Mouse (Mus musculus): ENCODE data around the gene Cadm1. TPM values are rescaled to one million over a fixed set of nuclear protein-coding genes. Genes with fewer than 3 reads are reported as not detected.

Cadm1 gene
- polyA plus RNA-seq, 1 experiment from 2014 or later = 206 TPM

DNA sequence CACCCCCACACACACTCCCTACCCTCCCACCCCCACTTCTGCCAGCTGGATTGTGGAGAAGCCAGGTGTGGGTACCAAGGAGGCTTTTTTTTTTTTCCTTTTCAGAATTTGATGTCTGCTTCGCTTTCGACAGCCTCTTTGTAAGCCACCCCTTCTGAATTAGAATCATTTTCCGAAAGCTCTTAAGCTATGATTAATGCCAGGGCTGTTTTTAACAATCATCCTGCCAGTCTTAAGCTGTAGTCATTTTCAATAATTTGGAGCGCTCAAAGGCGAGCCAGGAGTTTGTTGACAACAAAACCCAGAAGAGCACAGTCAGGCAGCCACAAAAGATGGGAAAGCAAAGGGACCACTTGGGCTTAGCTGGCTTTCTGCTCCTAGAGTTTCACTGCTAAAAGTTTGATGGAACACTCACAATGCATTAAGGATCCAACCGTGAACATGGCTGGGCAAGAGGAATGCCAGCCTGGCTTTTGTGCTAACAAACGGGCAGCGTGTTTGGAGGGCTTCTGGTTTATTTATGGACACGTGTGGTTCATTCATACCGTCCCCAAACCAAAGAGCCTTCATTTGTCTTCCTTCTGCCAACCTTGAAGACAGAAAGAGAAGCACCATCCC lies 328.9 kb downstream of the Cadm1 start:
- Histone ChIP-seq H3K27ac (ENCODE audit: low read depth, low read length) (peak overlapping the region; percentile 74; the same call in 1 of the 2 replicates), H3K9me3 (replicated peaks; ENCODE audit: control insufficient read depth, low read length) (no peaks in the 10 kb centered on the region), H3K4me2 (ENCODE audit: low read length) (no peak overlapping the region), H3K4me1 (ENCODE audit: control insufficient read depth, insufficient read depth, low read length) (peaks cover 9% of the 10 kb centered on the region), H3K9ac (ENCODE audit: low read length) (no peak overlapping the region), H3K4me3 (ENCODE audit: low read depth, low read length) (no peak overlapping the region), H3K36me3 (ENCODE audit: control insufficient read depth, insufficient read depth, low read length) (peaks cover 6% of the 10 kb centered on the region; the same call in 1 of the 2 replicates), H3K27me3 (replicated peaks; ENCODE audit: control insufficient read depth, insufficient read depth, low read length) (no peaks in the 10 kb centered on the region)
- 0 out of 2 replicates have a peak, but pooled peaks have one; percentile 45 for ATAC-seq
- WGBS = 56% methylated on average over 10 of the region's 10 CpGs
- peak; percentile 59 for DNase-seq (ENCODE audit: low spot score)

DNA sequence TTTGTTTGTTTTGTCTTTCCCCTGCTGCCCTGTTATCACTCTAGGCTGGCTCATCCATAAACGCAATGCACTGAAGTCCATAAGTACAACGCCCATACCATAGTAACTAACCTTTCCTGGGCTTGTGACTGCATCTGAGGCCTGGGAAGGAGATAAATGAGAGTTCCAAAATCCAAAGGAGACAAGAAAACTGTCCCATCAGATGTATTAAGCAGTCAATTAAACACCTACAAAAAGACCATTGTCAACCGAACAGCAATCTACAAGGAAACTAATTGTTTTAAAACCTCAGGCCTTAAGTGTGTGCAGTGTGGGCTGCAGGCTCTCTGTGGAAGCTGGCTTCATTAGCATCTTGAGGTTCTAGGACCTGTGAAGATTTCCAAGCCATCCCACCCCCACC lies 331.0 kb downstream of the Cadm1 start:
- no peak overlapping the region for H3K4me2 ChIP-seq (ENCODE audit: low read length)
- DNase-seq (ENCODE audit: low spot score) (no peak), ATAC-seq (no peak)
- H3K27me3 ChIP-seq (replicated peaks; ENCODE audit: control insufficient read depth, insufficient read depth, low read length) = no peaks in the 10 kb centered on the region
- H3K4me3 ChIP-seq (ENCODE audit: low read depth, low read length) = no peak overlapping the region
- H3K9ac ChIP-seq (ENCODE audit: low read length) = no peak overlapping the region
- no peaks in the 10 kb centered on the region for H3K9me3 ChIP-seq (replicated peaks; ENCODE audit: control insufficient read depth, low read length)
- WGBS = 74% methylated on average over 3 of the region's 3 CpGs
- peaks cover 9% of the 10 kb centered on the region for H3K4me1 ChIP-seq (ENCODE audit: control insufficient read depth, insufficient read depth, low read length)
- no peaks in the 10 kb centered on the region for H3K36me3 ChIP-seq (ENCODE audit: control insufficient read depth, insufficient read depth, low read length)
- no peak overlapping the region for H3K27ac ChIP-seq (ENCODE audit: low read depth, low read length)

DNA sequence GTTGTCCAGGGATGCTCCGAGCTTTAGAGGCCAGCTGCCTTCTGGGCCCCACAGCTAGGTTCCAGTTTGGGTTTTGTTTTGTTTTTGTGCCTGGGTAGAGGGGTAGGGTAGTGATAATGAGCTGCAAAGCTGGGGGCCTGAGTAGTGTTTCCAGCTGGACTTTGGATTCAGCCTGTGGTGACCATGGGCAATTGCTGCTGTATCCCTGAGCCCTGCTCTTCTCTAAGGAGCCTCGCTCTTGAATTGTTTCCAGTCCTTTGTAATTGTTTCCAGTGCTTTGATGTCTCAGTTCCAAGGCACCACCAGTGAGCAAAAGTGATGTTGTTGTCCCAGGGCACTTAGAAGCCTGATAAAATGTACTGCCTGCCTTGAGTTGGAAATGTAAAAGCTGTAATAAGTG lies 331.8 kb downstream of the Cadm1 start:
- Histone ChIP-seq H3K4me2 (ENCODE audit: low read length) (no peak overlapping the region), H3K9ac (ENCODE audit: low read length) (no peak overlapping the region), H3K27ac (ENCODE audit: low read depth, low read length) (no peak overlapping the region), H3K9me3 (replicated peaks; ENCODE audit: control insufficient read depth, low read length) (no peaks in the 10 kb centered on the region), H3K4me1 (ENCODE audit: control insufficient read depth, insufficient read depth, low read length) (peaks cover 9% of the 10 kb centered on the region), H3K36me3 (ENCODE audit: control insufficient read depth, insufficient read depth, low read length) (no peaks in the 10 kb centered on the region), H3K27me3 (replicated peaks; ENCODE audit: control insufficient read depth, insufficient read depth, low read length) (no peaks in the 10 kb centered on the region), H3K4me3 (ENCODE audit: low read depth, low read length) (no peak overlapping the region)
- 58% methylated on average over 2 of the region's 2 CpGs for WGBS
- DNase-seq (ENCODE audit: low spot score) = no peak
- ATAC-seq = no peak

DNA sequence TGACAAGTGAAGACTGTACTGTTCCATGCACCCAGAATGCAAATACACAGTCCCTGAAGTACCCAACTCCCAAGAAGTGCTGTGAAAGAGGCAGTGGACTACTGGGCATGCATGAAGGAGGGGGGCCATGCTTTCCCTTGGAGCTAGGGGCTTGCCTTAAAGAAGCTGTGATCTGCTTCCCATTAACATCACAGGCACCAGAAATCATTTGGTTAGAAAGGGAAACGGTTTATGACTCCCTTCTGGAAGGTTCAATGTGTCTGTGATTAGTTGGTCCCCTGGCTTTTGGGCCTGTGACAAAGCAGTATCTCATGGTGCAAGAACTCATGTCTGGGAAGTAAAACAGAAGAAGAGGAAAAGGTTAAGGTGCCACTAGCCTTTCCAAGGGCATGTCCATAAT lies 336.0 kb downstream of the Cadm1 start:
- H3K4me3 ChIP-seq (ENCODE audit: low read depth, low read length) = no peak overlapping the region
- no peak overlapping the region for H3K27ac ChIP-seq (ENCODE audit: low read depth, low read length)
- no peaks in the 10 kb centered on the region; the same call in 1 of the 2 replicates for H3K4me1 ChIP-seq (ENCODE audit: control insufficient read depth, insufficient read depth, low read length)
- H3K9me3 ChIP-seq (replicated peaks; ENCODE audit: control insufficient read depth, low read length) = no peaks in the 10 kb centered on the region
- no peak for ATAC-seq
- WGBS = 69% methylated on average over 1 of the region's 1 CpGs
- H3K36me3 ChIP-seq (ENCODE audit: control insufficient read depth, insufficient read depth, low read length) = no peaks in the 10 kb centered on the region
- no peak overlapping the region for H3K4me2 ChIP-seq (ENCODE audit: low read length)
- H3K9ac ChIP-seq (ENCODE audit: low read length) = no peak overlapping the region
- H3K27me3 ChIP-seq (replicated peaks; ENCODE audit: control insufficient read depth, insufficient read depth, low read length) = no peaks in the 10 kb centered on the region
- DNase-seq (ENCODE audit: low spot score) = no peak

DNA sequence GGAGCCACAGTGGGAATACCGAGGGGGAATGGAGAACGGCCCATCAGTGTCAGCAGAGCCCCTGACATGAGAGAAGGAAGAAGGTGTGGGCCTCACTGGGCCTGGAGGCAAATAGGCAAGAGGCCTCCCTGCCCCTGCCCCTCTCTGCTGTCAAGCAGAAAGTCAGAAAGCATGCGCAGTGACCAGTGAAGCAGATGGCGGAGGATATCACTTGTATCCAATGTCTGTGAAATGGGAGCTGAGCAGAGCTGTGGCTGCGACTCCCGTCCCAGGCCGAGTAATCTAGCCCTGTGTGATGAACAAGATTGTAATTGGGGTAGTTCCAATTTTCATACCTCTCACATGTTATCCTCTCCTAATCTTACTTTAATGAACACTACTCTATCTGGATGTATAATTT lies 337.5 kb downstream of the Cadm1 start:
- Histone ChIP-seq H3K9ac (ENCODE audit: low read length) (no peak overlapping the region), H3K36me3 (ENCODE audit: control insufficient read depth, insufficient read depth, low read length) (no peaks in the 10 kb centered on the region), H3K9me3 (replicated peaks; ENCODE audit: control insufficient read depth, low read length) (no peaks in the 10 kb centered on the region), H3K4me1 (ENCODE audit: control insufficient read depth, insufficient read depth, low read length) (no peaks in the 10 kb centered on the region; the same call in 1 of the 2 replicates), H3K4me2 (ENCODE audit: low read length) (no peak overlapping the region), H3K27ac (ENCODE audit: low read depth, low read length) (no peak overlapping the region), H3K27me3 (replicated peaks; ENCODE audit: control insufficient read depth, insufficient read depth, low read length) (no peaks in the 10 kb centered on the region), H3K4me3 (ENCODE audit: low read depth, low read length) (no peak overlapping the region)
- WGBS = 86% methylated on average over 7 of the region's 7 CpGs
- no peak for DNase-seq (ENCODE audit: low spot score)
- no peak for ATAC-seq

DNA sequence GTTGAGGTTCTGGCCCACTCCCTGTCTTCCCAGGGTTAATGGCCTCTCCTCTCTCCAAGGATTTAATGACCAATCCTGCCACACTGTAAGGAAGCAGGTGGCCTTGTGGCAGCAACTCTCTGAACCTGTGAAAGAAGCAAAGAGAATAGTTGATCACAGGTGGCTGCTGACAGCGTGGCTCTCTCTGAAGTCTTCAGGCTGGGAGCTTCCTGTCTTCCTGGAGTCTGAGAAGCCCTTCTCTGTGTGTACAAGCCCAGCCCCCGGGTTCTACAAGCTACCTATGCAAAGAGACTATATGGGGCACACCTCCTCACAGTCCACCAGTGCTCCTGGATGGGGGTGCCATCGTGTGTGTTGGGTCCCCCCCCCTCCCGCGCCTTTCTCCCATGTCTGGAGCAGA lies 339.7 kb downstream of the Cadm1 start:
- ATAC-seq (no peak), DNase-seq (ENCODE audit: low spot score) (no peak)
- Histone ChIP-seq H3K27ac (ENCODE audit: low read depth, low read length) (no peak overlapping the region), H3K4me3 (ENCODE audit: low read depth, low read length) (no peak overlapping the region), H3K9me3 (replicated peaks; ENCODE audit: control insufficient read depth, low read length) (no peaks in the 10 kb centered on the region), H3K27me3 (replicated peaks; ENCODE audit: control insufficient read depth, insufficient read depth, low read length) (no peaks in the 10 kb centered on the region), H3K9ac (ENCODE audit: low read length) (no peak overlapping the region), H3K4me2 (ENCODE audit: low read length) (no peak overlapping the region), H3K4me1 (ENCODE audit: control insufficient read depth, insufficient read depth, low read length) (no peaks in the 10 kb centered on the region; the same call in 1 of the 2 replicates), H3K36me3 (ENCODE audit: control insufficient read depth, insufficient read depth, low read length) (no peaks in the 10 kb centered on the region)
- 91% methylated on average over 5 of the region's 5 CpGs for WGBS

DNA sequence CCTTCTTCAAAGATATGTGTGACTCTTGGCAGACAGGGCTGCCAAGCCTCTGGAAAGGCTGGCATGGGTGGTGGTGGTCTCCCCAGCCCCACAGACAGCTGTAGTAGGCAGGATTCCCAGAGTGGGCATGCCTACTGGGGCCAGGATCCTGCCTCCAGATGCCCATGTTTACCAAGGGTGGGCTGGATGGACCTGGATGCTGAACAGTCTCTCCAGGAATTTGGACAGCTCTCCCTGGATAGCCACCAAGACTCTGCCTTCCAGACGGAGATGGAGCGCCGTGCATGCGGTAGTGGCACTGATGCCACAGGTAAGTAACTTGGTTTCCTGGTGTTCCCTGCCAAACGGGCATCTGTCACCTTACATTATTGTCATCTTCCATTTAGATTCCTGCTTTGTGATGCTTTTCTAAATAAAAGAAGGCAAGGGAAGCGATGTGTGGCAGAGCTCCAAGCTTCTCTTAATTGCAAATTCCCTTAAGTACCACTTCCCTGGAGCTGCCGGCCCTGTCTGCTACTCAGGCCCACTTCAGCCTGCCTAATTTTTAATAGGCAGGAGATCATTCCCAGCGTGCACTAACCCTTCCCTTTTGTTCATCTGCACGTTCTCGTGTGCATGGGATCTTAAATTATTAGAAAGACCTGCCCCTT lies 346.7 kb downstream of the Cadm1 start:
- DNase-seq (ENCODE audit: low spot score) (peak; percentile 81), ATAC-seq (peak; percentile 62)
- no peak overlapping the region for H3K9ac ChIP-seq (ENCODE audit: low read length)
- H3K36me3 ChIP-seq (ENCODE audit: control insufficient read depth, insufficient read depth, low read length) = no peaks in the 10 kb centered on the region
- no peaks in the 10 kb centered on the region for H3K9me3 ChIP-seq (replicated peaks; ENCODE audit: control insufficient read depth, low read length)
- H3K27me3 ChIP-seq (replicated peaks; ENCODE audit: control insufficient read depth, insufficient read depth, low read length) = no peaks in the 10 kb centered on the region
- peaks cover 21% of the 10 kb centered on the region for H3K4me1 ChIP-seq (ENCODE audit: control insufficient read depth, insufficient read depth, low read length)
- H3K4me3 ChIP-seq (ENCODE audit: low read depth, low read length) = no peak overlapping the region
- 0 out of 2 replicates have a peak overlapping the region, but pooled peaks have one; percentile 5 for H3K4me2 ChIP-seq (ENCODE audit: low read length)
- WGBS = 14% methylated on average over 10 of the region's 10 CpGs
- peak overlapping the region; percentile 60; the same call in 1 of the 2 replicates for H3K27ac ChIP-seq (ENCODE audit: low read depth, low read length)

DNA sequence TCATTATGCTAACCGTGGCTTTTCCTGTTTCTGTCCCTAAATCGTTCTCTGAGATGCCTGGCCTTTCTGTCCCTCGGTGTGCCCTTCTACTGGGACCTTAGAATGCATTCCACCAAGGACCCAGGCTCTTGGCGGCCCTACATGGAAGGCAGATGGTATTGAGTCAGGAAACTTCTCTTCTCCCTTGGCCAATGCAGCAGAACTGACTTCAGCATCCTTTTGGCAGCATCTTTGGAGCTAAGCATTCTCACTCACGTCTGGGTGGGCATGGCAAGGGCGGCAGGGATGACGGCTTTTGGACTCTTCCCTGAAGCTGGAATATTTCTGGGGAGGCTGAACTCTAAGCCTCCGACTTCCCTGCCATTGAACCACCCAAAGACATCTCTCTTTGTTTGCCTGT lies 350.2 kb downstream of the Cadm1 start:
- H3K27me3 ChIP-seq (replicated peaks; ENCODE audit: control insufficient read depth, insufficient read depth, low read length) = no peaks in the 10 kb centered on the region
- WGBS = 83% methylated on average over 8 of the region's 8 CpGs
- no peak for ATAC-seq

DNA sequence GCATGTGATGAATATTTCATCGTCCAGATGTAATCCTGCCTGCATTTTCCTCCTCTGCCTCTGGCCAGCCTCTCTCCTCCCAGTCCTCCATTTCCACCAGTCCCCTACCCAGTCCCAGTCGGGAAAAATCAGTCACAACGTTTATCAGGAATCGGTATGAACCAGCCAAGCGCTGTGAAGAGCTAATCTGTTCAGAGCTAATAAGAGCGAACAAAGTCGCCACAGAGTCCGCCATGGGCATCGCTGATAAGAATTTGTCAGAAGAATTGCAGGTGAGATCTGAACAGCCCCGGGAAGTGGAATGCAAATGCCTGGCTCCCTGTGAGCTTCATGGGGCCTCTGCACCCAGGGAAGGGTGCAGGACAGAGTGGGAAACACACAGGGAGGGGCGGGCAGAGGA lies 352.4 kb downstream of the Cadm1 start:
- H3K27ac ChIP-seq (ENCODE audit: low read depth, low read length) = no peak overlapping the region
- peaks cover 5% of the 10 kb centered on the region; the same call in 1 of the 2 replicates for H3K27me3 ChIP-seq (replicated peaks; ENCODE audit: control insufficient read depth, insufficient read depth, low read length)
- no peak overlapping the region for H3K4me3 ChIP-seq (ENCODE audit: low read depth, low read length)
- ATAC-seq = no peak
- no peak overlapping the region for H3K4me2 ChIP-seq (ENCODE audit: low read length)
- H3K4me1 ChIP-seq (ENCODE audit: control insufficient read depth, insufficient read depth, low read length) = peaks cover 6% of the 10 kb centered on the region; the same call in 1 of the 2 replicates
- no peaks in the 10 kb centered on the region for H3K9me3 ChIP-seq (replicated peaks; ENCODE audit: control insufficient read depth, low read length)
- no peak overlapping the region for H3K9ac ChIP-seq (ENCODE audit: low read length)
- no peaks in the 10 kb centered on the region for H3K36me3 ChIP-seq (ENCODE audit: control insufficient read depth, insufficient read depth, low read length)
- no peak for DNase-seq (ENCODE audit: low spot score)
- 69% methylated on average over 11 of the region's 11 CpGs for WGBS

More for the DNA sequence above, 350.2 kb downstream of the Cadm1 start:
- Histone ChIP-seq H3K4me1 (ENCODE audit: control insufficient read depth, insufficient read depth, low read length) (peaks cover 21% of the 10 kb centered on the region), H3K9me3 (replicated peaks; ENCODE audit: control insufficient read depth, low read length) (no peaks in the 10 kb centered on the region), H3K9ac (ENCODE audit: low read length) (no peak overlapping the region), H3K27ac (ENCODE audit: low read depth, low read length) (no peak overlapping the region), H3K36me3 (ENCODE audit: control insufficient read depth, insufficient read depth, low read length) (no peaks in the 10 kb centered on the region), H3K4me3 (ENCODE audit: low read depth, low read length) (no peak overlapping the region), H3K4me2 (ENCODE audit: low read length) (no peak overlapping the region)
- no peak for DNase-seq (ENCODE audit: low spot score)
